Mouse (Mus musculus) hindbrain, postnatal 0 days (tissue): ENCODE measurements at regions not wholly inside any gene's neighbourhood (a gene's known extent, or its start where the extent isn't known, plus 50 kb on each side); places are given as distances from the start of the nearest gene placed in this dataset.

Experiments used
- ATAC-seq: fragments of 200-750 bp; cut with Nextera tagmentation; 2 replicates; pipeline ENCODE4 v1.8.0; 2017; ENCODE audit warnings: mild to moderate bottlenecking, moderate TSS enrichment, moderate library complexity
- DNase-seq: peaks from one replicate; pipeline ENCODE4 v3.0.0-alpha.2; 2015; ENCODE audit warnings: low spot score
- H3K27ac ChIP-seq: fragments of 300-500 bp; sonication (generic); 2 replicates; pipeline ENCODE4 v1.5.1; 2014; ENCODE audit warnings: mild to moderate bottlenecking
- H3K27me3 ChIP-seq: fragments of 300-500 bp; sonication (generic); 2 replicates; pipeline ENCODE4 v1.6.1; 2014; ENCODE audit warnings: low read length, mixed read lengths; ENCODE audit not compliant: insufficient read depth
- H3K36me3 ChIP-seq: fragments of 300-500 bp; sonication (generic); 2 replicates; pipeline ENCODE4 v1.6.1; 2014; ENCODE audit warnings: low read length, mixed read lengths; ENCODE audit not compliant: insufficient read depth
- H3K4me1 ChIP-seq: fragments of 300-500 bp; sonication (generic); 2 replicates; pipeline ENCODE4 v1.6.1; 2014; ENCODE audit warnings: antibody characterized with exemption, low read length, mixed read lengths; ENCODE audit not compliant: insufficient read depth
- H3K4me2 ChIP-seq: fragments of 300-500 bp; sonication (generic); 2 replicates; pipeline ENCODE4 v1.6.1; 2014; ENCODE audit warnings: low read depth, mild to moderate bottlenecking, low read length, moderate library complexity, mixed read lengths
- H3K4me3 ChIP-seq: fragments of 300-500 bp; sonication (generic); 2 replicates; pipeline ENCODE4 v1.5.1; 2014; ENCODE audit warnings: low read length
- H3K9ac ChIP-seq: fragments of 300-500 bp; sonication (generic); replicated peaks from 2 replicates; pipeline ENCODE4 v1.6.1; 2014; ENCODE audit warnings: mild to moderate bottlenecking, low read length, moderate library complexity, mixed read lengths
- H3K9me3 ChIP-seq: fragments of 300-500 bp; sonication (generic); 2 replicates; pipeline ENCODE4 v1.6.1; 2016; ENCODE audit warnings: low read length, mixed read lengths
- CTCF ChIP-seq: IDR thresholded peaks from 2 replicates; pipeline ENCODE4 v1.5.1; 2016; ENCODE audit warnings: antibody characterized with exemption, control low read depth, low read depth
- WGBS: fragments of 180-500 bp; shearing (Covaris S2); extraction: QIAGEN DNeasy Blood & Tissue Kit; methylation state at CpG from one replicate; pipeline ENCODE4 v1.1.7; 2014; 5-methylcytosine and 5-hydroxymethylcytosine counted together

- H3K9me3 ChIP-seq: no peaks in the 10 kb centered on the region
These were observed 179.9 kb downstream of the Mreg start for GRCm38 (mm10) chr1:72032214-72032613.

GRCm38 (mm10) chr1:72030763-72031405, 181.2 kb downstream of the Mreg start:
- no peak for TF ChIP-seq CTCF
- no peak overlapping the region for H3K27ac ChIP-seq
- no peaks in the 10 kb centered on the region for H3K36me3 ChIP-seq
- no peak overlapping the region for H3K4me2 ChIP-seq
- H3K9ac ChIP-seq: no peak overlapping the region
- ATAC-seq (no peak), DNase-seq (no peak)
- H3K9me3 ChIP-seq: no peaks in the 10 kb centered on the region
- H3K4me1 ChIP-seq: no peaks in the 10 kb centered on the region
- no peak overlapping the region for H3K4me3 ChIP-seq
- H3K27me3 ChIP-seq: no peaks in the 10 kb centered on the region
- 68% methylated on average over 8 of the region's 8 CpGs for WGBS

More at GRCm38 (mm10) chr1:72032214-72032613, 179.9 kb downstream of the Mreg start:
- no peak overlapping the region for H3K4me2 ChIP-seq
- H3K36me3 ChIP-seq: no peaks in the 10 kb centered on the region
- no peak for ATAC-seq
- H3K4me1 ChIP-seq: no peaks in the 10 kb centered on the region
- no peaks in the 10 kb centered on the region for H3K27me3 ChIP-seq
- no peak overlapping the region for H3K27ac ChIP-seq
- no peak for DNase-seq
- TF ChIP-seq CTCF: no peak
- 74% methylated on average over 4 of the region's 4 CpGs for WGBS
- no peak overlapping the region for H3K9ac ChIP-seq
- no peak overlapping the region for H3K4me3 ChIP-seq

- no peak overlapping the region for H3K4me3 ChIP-seq
- WGBS: 81% methylated on average over 6 of the region's 6 CpGs
- H3K27me3 ChIP-seq: no peaks in the 10 kb centered on the region
- H3K9ac ChIP-seq: no peak overlapping the region
- ATAC-seq: no peak
- DNase-seq: no peak
- no peaks in the 10 kb centered on the region for H3K9me3 ChIP-seq
- no peak for TF ChIP-seq CTCF
- H3K4me2 ChIP-seq: no peak overlapping the region
- H3K36me3 ChIP-seq: no peaks in the 10 kb centered on the region
- no peak overlapping the region for H3K27ac ChIP-seq
- H3K4me1 ChIP-seq: no peaks in the 10 kb centered on the region
These were observed 182.5 kb downstream of the Mreg start for GRCm38 (mm10) chr1:72029625-72030024.

- TF ChIP-seq CTCF: no peak
- DNase-seq: no peak
These were observed 185.2 kb downstream of the Mreg start for GRCm38 (mm10) chr1:72026861-72027260.

GRCm38 (mm10) chr1:72022631-72023030, 189.5 kb downstream of the Mreg start:
- H3K27ac ChIP-seq: no peak overlapping the region
- WGBS: 84% methylated on average over 3 of the region's 3 CpGs
- ATAC-seq: no peak
- H3K36me3 ChIP-seq: no peaks in the 10 kb centered on the region
- no peaks in the 10 kb centered on the region for H3K4me1 ChIP-seq
- no peaks in the 10 kb centered on the region for H3K9me3 ChIP-seq
- H3K27me3 ChIP-seq: no peaks in the 10 kb centered on the region
- no peak overlapping the region for H3K9ac ChIP-seq
- no peak overlapping the region for H3K4me2 ChIP-seq
- no peak for TF ChIP-seq CTCF
- no peak for DNase-seq
- no peak overlapping the region for H3K4me3 ChIP-seq

More at GRCm38 (mm10) chr1:72026861-72027260, 185.2 kb downstream of the Mreg start:
- Histone ChIP-seq H3K36me3 (no peaks in the 10 kb centered on the region), H3K27me3 (no peaks in the 10 kb centered on the region), H3K27ac (no peak overlapping the region), H3K4me3 (no peak overlapping the region), H3K9ac (no peak overlapping the region), H3K9me3 (no peaks in the 10 kb centered on the region), H3K4me2 (no peak overlapping the region), H3K4me1 (no peaks in the 10 kb centered on the region)
- 90% methylated on average over 4 of the region's 4 CpGs for WGBS
- ATAC-seq: no peak

GRCm38 (mm10) chr1:72018479-72019222, 193.5 kb downstream of the Mreg start:
- Histone ChIP-seq H3K9ac (no peak overlapping the region), H3K4me3 (no peak overlapping the region), H3K27ac (no peak overlapping the region), H3K27me3 (no peaks in the 10 kb centered on the region), H3K4me2 (no peak overlapping the region), H3K4me1 (no peaks in the 10 kb centered on the region), H3K36me3 (no peaks in the 10 kb centered on the region), H3K9me3 (no peaks in the 10 kb centered on the region)
- 80% methylated on average over 4 of the region's 4 CpGs for WGBS
- no peak for DNase-seq
- no peak for TF ChIP-seq CTCF
- ATAC-seq: no peak
